10 mouse cellular contexts compared by ENCODE assay signal in the genomic region with DNA sequence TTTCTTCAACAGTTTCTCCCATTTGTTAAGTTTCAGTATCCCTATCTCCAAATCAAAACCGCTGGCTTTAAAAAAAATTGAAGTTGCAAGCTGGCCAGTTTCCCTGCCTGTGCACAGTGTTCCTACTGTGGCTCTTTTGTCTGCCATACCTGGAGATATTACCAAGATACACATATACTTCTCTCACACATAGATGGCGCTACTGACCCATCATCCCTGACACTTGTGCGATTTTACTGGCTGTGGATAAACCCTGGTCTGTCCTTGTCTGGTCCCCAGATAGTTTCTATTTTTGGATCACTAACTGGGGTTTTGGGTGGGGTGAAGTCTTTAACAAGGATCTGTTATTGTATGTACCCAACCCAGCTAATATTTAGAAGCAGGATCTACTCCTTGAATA.
DNase-seq lines count a peak whose midpoint lies in the region; ATAC-seq and TF ChIP-seq lines count a peak whose summit lies in the region.
"Had no signal": no experiment of that assay in that cellular context is flagged by ENCODE, and none has a peak within 500 bp of the region (broad histone marks: within the 10 kb centered on the region; RNA-seq: fewer than 3 reads in every experiment).

No protein-coding gene starts in this region.

- dilution Hi-C loops in CH12.LX (cut with MboI; ENCODE audit: extremely low pct_ligation_motif_present, extremely low pct_unique_long_range_greater_than_20kb, low sequenced_read_pairs), result no loop called here

- TF ChIP-seq CTCF in CH12.LX (conservative IDR thresholded peaks at IDR 0.05 in 1 of 2, IDR thresholded peaks at IDR 0.05 in 1 of 2; ENCODE audit: low read depth in 2 of 2, low read length in 2 of 2), result peak in 1 of 2 experiments; percentile 73; a peak in 2 of 4 replicates
- TF ChIP-seq CTCF in forebrain, postnatal 0 days (IDR thresholded peaks at IDR 0.05; ENCODE audit: low read depth), result peak; percentile 46

- no peak for TF ChIP-seq EP300 in CH12.LX (IDR thresholded peaks at IDR 0.05; ENCODE audit: low read length)

- in situ Hi-C loops in CH12.LX (cut with MboI; ENCODE audit: low pct_ligation_motif_present, low pct_unique_long_range_greater_than_20kb, low sequenced_read_pairs), result no loop called here

- no peak overlapping the region for H3K9ac ChIP-seq in intestine, embryonic 16.5 days (ENCODE audit: low read depth, low read length)
- no peak overlapping the region for H3K9ac ChIP-seq in intestine, embryonic 15.5 days
- H3K9ac ChIP-seq in CH12.LX (ENCODE audit: insufficient read depth, low read depth), result no peak overlapping the region
- H3K9ac ChIP-seq in forebrain, postnatal 0 days, result no peak overlapping the region
- H3K9ac ChIP-seq: embryonic facial prominence, embryonic 12.5 days; limb, embryonic 13.5 days had no signal

- 0 out of 2 replicates have a peak, but pooled peaks have one; percentile 28 for ATAC-seq in intestine, embryonic 16.5 days
- no peak for ATAC-seq in intestine, embryonic 15.5 days
- no peak for ATAC-seq in forebrain, postnatal 0 days

- no peaks in the 10 kb centered on the region for H3K27me3 ChIP-seq in intestine, embryonic 16.5 days (replicated peaks; ENCODE audit: control insufficient read depth, insufficient read depth, low read length)
- H3K27me3 ChIP-seq in intestine, embryonic 15.5 days (replicated peaks), result no peaks in the 10 kb centered on the region
- H3K27me3 ChIP-seq in CH12.LX (replicated peaks), result no peaks in the 10 kb centered on the region
- H3K27me3 ChIP-seq in forebrain, postnatal 0 days (ENCODE audit: insufficient read depth, low read length), result no peaks in the 10 kb centered on the region
- H3K27me3 ChIP-seq: embryonic facial prominence, embryonic 12.5 days; limb, embryonic 13.5 days had no signal

- no peak for TF ChIP-seq POLR2A in CH12.LX (IDR thresholded peaks at IDR 0.05; ENCODE audit: low read depth, low read length)

- H3K79me2 ChIP-seq in CH12.LX (replicated peaks; ENCODE audit: control insufficient read depth, extremely low read depth, insufficient read depth, poor library complexity, severe bottlenecking), result no peaks in the 10 kb centered on the region

- H3K4me1 ChIP-seq in intestine, embryonic 16.5 days (ENCODE audit: control insufficient read depth, insufficient read depth, low read length), result no peaks in the 10 kb centered on the region
- H3K4me1 ChIP-seq in intestine, embryonic 15.5 days (replicated peaks), result no peaks in the 10 kb centered on the region
- H3K4me1 ChIP-seq in CH12.LX (ENCODE audit: control insufficient read depth in 1 of 2, insufficient read depth in 2 of 2), result no peaks in the 10 kb centered on the region
- no peaks in the 10 kb centered on the region for H3K4me1 ChIP-seq in forebrain, postnatal 0 days (ENCODE audit: insufficient read depth)
- H3K4me1 ChIP-seq: embryonic facial prominence, embryonic 12.5 days; limb, embryonic 13.5 days had no signal

- DNase-seq in CH12.LX (ENCODE audit: extremely low read depth), result peak; percentile 59
- DNase-seq in ZHBTc4 (ENCODE audit: low read depth, low spot score), result peak; percentile 66
- peak; percentile 7 for DNase-seq in forebrain, postnatal 0 days
- DNase-seq in layer of hippocampus, adult 9-11 months, result peak; percentile 5
- peak; percentile 43 for DNase-seq in testis, postnatal 10 days (ENCODE audit: low spot score)
- DNase-seq in neural tube, embryonic 10.5 days (ENCODE audit: extremely low spot score, low spot score), result no peak

- H3K36me3 ChIP-seq in intestine, embryonic 16.5 days (ENCODE audit: control insufficient read depth, insufficient read depth, low read length), result no peaks in the 10 kb centered on the region
- no peaks in the 10 kb centered on the region for H3K36me3 ChIP-seq in intestine, embryonic 15.5 days
- no peaks in the 10 kb centered on the region for H3K36me3 ChIP-seq in CH12.LX (replicated peaks in 1 of 2; ENCODE audit: control insufficient read depth in 1 of 2, insufficient read depth in 1 of 2, low read length in 1 of 2)
- no peaks in the 10 kb centered on the region for H3K36me3 ChIP-seq in forebrain, postnatal 0 days (ENCODE audit: insufficient read depth)
- H3K36me3 ChIP-seq: embryonic facial prominence, embryonic 12.5 days; limb, embryonic 13.5 days had no signal

- no peak overlapping the region for H3K27ac ChIP-seq in intestine, embryonic 16.5 days (ENCODE audit: low read length)
- H3K27ac ChIP-seq in intestine, embryonic 15.5 days, result no peak overlapping the region
- H3K27ac ChIP-seq in CH12.LX (ENCODE audit: insufficient read depth, low read depth), result no peak overlapping the region
- H3K27ac ChIP-seq in forebrain, postnatal 0 days (ENCODE audit: low read depth, low read length), result no peak overlapping the region
- H3K27ac ChIP-seq: embryonic facial prominence, embryonic 12.5 days; limb, embryonic 13.5 days had no signal

- peak; percentile 82 for TF ChIP-seq RAD21 in CH12.LX (IDR thresholded peaks at IDR 0.05; ENCODE audit: low read depth, low read length)

- no peak overlapping the region for H3K4me2 ChIP-seq in intestine, embryonic 16.5 days (ENCODE audit: low read depth, low read length)
- no peak overlapping the region for H3K4me2 ChIP-seq in intestine, embryonic 15.5 days (replicated peaks)
- H3K4me2 ChIP-seq in CH12.LX (ENCODE audit: insufficient read depth, low read depth, poor library complexity, severe bottlenecking), result no peak overlapping the region
- H3K4me2 ChIP-seq in forebrain, postnatal 0 days (ENCODE audit: low read depth), result no peak overlapping the region
- H3K4me2 ChIP-seq: embryonic facial prominence, embryonic 12.5 days; limb, embryonic 13.5 days had no signal

- H3K9me3 ChIP-seq in intestine, embryonic 16.5 days (ENCODE audit: control insufficient read depth, low read length), result no peaks in the 10 kb centered on the region
- no peaks in the 10 kb centered on the region for H3K9me3 ChIP-seq in intestine, embryonic 15.5 days
- no peaks in the 10 kb centered on the region for H3K9me3 ChIP-seq in CH12.LX (replicated peaks; ENCODE audit: low read length)
- no peaks in the 10 kb centered on the region for H3K9me3 ChIP-seq in forebrain, postnatal 0 days (ENCODE audit: low read length)
- H3K9me3 ChIP-seq: embryonic facial prominence, embryonic 12.5 days; limb, embryonic 13.5 days had no signal

- no peak overlapping the region for H3K4me3 ChIP-seq in intestine, embryonic 16.5 days (ENCODE audit: low read length)
- H3K4me3 ChIP-seq in intestine, embryonic 15.5 days (replicated peaks), result no peak overlapping the region
- no peak overlapping the region for H3K4me3 ChIP-seq in CH12.LX (replicated peaks in 1 of 3; ENCODE audit: low read depth in 2 of 3, low read length in 2 of 3, poor library complexity in 1 of 3)
- H3K4me3 ChIP-seq in forebrain, postnatal 0 days (ENCODE audit: low read depth, low read length), result no peak overlapping the region
- H3K4me3 ChIP-seq: embryonic facial prominence, embryonic 12.5 days; limb, embryonic 13.5 days had no signal

- 11% methylated on average over 3 of the region's 3 CpGs for WGBS in intestine, embryonic 16.5 days
- 5% methylated on average over 3 of the region's 3 CpGs for WGBS in intestine, embryonic 15.5 days
- WGBS in forebrain, postnatal 0 days, result 11% methylated on average over 3 of the region's 3 CpGs

TF ChIP-seq in CH12.LX, 34 proteins besides CTCF, POLR2A, EP300 and RAD21:
- TF ChIP-seq MEF2A (IDR thresholded peaks at IDR 0.05; ENCODE audit: borderline replicate concordance, low read depth, low read length) (peak; percentile 56; the same call in 1 of the 2 replicates), UBTF (IDR thresholded peaks at IDR 0.05; ENCODE audit: low read depth, low read length) (no peak), SMC3 (IDR thresholded peaks at IDR 0.05; ENCODE audit: low read depth, low read length) (peak; percentile 67)
